Mouse (Mus musculus) gonadal fat pad, adult 2 months (tissue): ENCODE data around the gene Proser2. TPM values are rescaled to one million over a fixed set of nuclear protein-coding genes. Genes with fewer than 3 reads are reported as not detected.

Source experiments
- DNase-seq: peaks from one replicate; pipeline ENCODE4 v3.0.0-alpha.2; 2012; ENCODE audit warnings: low read depth
- polyA plus RNA-seq: library from polyadenylated mRNA; depleted of rRNA; stranded (reverse); fragments of >200 nt; gene quantifications from 2 replicates; pipeline ENCODE4 v1.2.3, GENCODE M21; 2012; rRNA removed

The Proser2 gene
- polyA plus RNA-seq, 1 experiment, result 5.1 TPM

DNA sequence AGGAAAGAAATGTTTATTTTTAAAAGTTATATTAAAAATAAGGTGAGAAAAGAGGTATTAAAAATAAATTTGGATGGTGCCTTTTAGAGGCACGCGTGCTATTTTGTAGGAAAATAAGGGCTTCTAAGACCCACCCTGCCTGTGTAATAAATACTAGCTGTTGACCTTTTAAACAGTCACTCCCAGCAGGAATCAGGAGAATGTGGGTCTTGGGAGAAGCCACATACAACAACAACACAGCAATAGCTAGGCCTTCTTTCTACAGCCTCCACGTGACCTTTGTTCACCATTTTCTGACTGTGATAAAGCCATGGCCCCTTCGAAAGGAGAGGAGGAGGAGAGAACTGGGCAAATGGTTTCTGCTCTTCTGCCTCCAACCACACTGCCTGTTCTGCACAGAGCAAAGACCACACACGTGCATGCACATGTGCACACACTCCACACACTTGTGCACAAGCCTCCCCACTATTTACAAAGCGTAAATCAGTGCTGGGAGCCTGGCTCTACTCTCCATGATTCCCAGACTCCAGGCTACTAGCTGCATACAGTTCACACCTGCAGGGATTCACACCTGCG lies 57.2 kb downstream of the Proser2 start:
- no peak for DNase-seq

DNA sequence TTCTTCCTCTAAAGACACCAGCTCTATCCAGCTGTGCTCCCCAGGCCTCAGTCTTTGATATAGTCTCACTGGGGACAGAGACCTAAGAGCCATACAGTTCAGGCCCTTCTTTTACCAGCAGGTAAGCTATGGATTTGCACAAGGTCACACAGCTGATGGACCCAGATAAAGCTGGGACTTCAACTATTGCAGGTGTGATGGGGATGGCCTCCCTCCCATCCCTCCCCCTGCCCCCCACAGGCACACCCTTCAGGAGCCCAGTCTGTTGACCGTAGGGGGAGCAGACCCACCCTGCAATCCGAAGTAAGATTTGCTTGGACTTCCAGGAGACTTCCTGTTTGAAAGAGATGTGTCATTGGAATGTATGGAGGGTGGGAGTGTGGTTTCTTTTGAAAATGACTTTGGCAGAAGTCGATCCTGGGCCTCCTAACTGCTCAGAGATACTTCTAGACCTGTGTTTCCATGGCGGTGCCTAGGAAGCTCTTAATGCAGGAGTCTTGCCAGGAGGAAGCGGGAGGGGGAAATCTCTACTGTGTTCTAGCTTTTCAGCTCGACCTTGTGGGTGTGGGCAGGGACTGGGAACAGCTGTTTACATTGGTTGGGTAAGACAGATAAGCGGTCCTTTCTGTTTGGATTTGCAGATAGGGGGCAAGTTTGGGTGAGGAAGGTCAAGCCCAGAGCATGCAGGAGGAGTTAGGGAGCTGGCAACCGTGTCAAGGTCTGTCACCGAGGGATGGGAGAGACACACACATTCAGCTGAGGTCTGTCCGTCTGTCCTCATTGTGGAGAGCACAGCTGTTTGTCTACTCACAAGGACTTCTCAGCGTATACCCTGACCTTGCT lies 58.2 kb downstream of the Proser2 start:
- DNase-seq, result no peak

DNA sequence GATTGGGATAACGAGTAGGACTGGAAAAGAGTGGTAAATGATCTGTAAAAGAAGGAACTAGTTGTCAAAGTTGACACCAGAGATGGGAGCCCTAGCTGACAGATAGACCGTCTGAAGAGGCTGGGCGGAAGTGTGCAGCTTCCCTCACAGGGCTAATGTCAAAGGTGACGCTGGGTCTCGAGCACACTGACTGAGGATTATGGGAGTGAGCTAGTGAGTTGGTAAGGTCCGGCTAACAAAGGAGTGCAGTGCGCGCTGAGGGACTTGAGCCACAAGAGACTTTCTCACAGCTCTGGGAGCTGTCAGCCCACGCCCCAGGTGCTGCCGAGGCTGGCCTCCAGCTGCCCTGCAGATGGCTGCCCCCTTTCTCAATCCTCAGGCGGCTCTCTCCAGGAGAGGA lies 59.1 kb downstream of the Proser2 start:
- no peak for DNase-seq

DNA sequence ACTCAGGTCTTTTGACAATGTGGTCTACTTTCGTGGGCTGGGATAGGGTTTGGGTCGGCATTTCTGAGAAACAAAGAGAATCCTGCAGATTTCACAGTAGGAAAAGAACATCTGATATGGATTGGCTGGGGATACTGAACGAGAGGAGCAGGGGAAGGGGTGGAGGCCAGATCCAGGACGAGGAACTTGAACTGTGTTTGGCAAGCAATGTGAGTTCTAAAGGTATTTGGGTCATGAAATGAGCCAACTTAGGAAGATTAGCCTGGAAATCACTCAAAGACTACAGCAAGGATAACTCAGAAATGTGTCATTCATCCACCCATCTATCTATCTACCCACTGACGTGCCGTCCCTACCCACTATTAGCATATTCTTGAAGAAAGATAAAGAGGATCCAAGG lies 62.7 kb downstream of the Proser2 start:
- DNase-seq, result no peak

DNA sequence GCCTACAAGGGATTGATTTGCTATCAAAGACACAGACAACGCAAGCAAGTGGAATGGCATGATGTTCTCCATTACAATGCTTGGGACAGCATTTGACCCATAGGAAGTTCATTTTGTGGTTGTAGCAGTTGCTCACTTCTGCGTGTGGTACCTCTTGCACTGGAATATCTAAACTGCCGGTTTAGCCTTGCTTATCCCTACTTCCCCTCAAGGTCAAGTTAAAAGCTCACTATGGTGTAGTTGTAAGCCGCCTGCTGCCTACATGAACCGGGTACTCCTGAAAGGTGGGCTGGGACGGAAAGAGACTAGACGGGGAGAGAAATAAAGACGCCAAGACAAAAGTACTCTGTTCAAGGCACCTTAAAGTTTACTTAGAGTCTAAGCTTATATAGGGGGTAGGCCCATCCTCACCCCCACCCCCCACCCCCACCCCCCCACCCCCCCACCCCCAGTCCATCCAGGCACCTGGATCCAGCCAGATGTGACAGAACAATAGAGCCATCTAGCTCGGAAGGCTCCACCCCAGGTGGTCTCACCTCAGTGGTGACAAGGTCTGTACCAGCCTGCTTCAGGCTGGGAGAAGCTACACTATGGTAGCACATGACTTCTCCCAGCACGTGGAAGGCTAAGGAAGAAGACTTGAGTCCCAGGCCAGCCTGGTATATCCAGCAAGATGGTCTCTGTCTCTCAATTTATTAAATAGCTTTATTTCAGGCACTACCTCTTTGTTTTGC lies 69.8 kb downstream of the Proser2 start:
- no peak for DNase-seq

- DNase-seq, result no peak
Observed at GRCm38 (mm10) chr2:6059291-6059690, 70.7 kb downstream of the Proser2 start.

GRCm38 (mm10) chr2:6056518-6056917 lies 73.5 kb downstream of the Proser2 start:
- DNase-seq, result no peak

GRCm38 (mm10) chr2:6055466-6055865 lies 74.5 kb downstream of the Proser2 start:
- no peak for DNase-seq

- DNase-seq, result no peak
Observed at GRCm38 (mm10) chr2:6049018-6049417, 81.0 kb downstream of the Proser2 start.

- no peak for DNase-seq
Observed at GRCm38 (mm10) chr2:6048570-6048969, 81.4 kb downstream of the Proser2 start.

Other genes starting within 250 kb of the Proser2 start
- gene Sec61a2, start 234.8 kb downstream of the Proser2 start, polyA plus RNA-seq, result 70.7 and 71.1 TPM in 2 replicates
- 8.0 and 9.8 TPM in 2 replicates for gene Dhtkd1, start 187.4 kb downstream of the Proser2 start, polyA plus RNA-seq
- 3.7 and 5.7 TPM in 2 replicates for gene Upf2, start 178.7 kb downstream of the Proser2 start, polyA plus RNA-seq
- 24.4 and 27.1 TPM in 2 replicates for gene Echdc3, start 82.8 kb upstream of the Proser2 start, polyA plus RNA-seq
- gene Usp6nl, start 192.5 kb upstream of the Proser2 start, polyA plus RNA-seq, result 9.6 and 11.0 TPM in 2 replicates